In genomic region chr14:31269456-31270100, GRCm38 (mm10) we compare ENCODE assay signal across 9 mouse cellular contexts. TPM values are rescaled to one million over a fixed set of nuclear protein-coding genes. Genes with fewer than 3 reads are reported as not detected.
DNase-seq lines count a peak whose midpoint lies in the region; ATAC-seq and TF ChIP-seq lines count a peak whose summit lies in the region.
"Had no signal": no experiment of that assay in that cellular context is flagged by ENCODE, and none has a peak within 500 bp of the region (broad histone marks: within the 10 kb centered on the region; RNA-seq: fewer than 3 reads in every experiment).

No protein-coding gene starts in this region.

- peak overlapping the region; percentile 26 for H3K9ac ChIP-seq in heart, embryonic 12.5 days
- H3K9ac ChIP-seq in embryonic facial prominence, embryonic 14.5 days (ENCODE audit: low read depth, low read length), result peak overlapping the region; percentile 60
- H3K9ac ChIP-seq in limb, embryonic 12.5 days (replicated peaks), result peak overlapping the region; percentile 53
- peak overlapping the region; percentile 30 for H3K9ac ChIP-seq in midbrain, embryonic 13.5 days (replicated peaks)

- H3K4me1 ChIP-seq in heart, embryonic 12.5 days (replicated peaks), result peaks cover 10% of the 10 kb centered on the region; the same call in 1 of the 2 replicates
- H3K4me1 ChIP-seq in embryonic facial prominence, embryonic 14.5 days (ENCODE audit: control insufficient read depth, insufficient read depth, low read length), result peaks cover 14% of the 10 kb centered on the region
- peaks cover 19% of the 10 kb centered on the region for H3K4me1 ChIP-seq in limb, embryonic 12.5 days (replicated peaks)
- H3K4me1 ChIP-seq in midbrain, embryonic 13.5 days (replicated peaks), result peaks cover 29% of the 10 kb centered on the region
- peaks cover 6% of the 10 kb centered on the region for H3K4me1 ChIP-seq in testis, adult 2 months (ENCODE audit: control insufficient read depth, insufficient read depth, low read length)

- H3K36me3 ChIP-seq in heart, embryonic 12.5 days, result no peaks in the 10 kb centered on the region
- no peaks in the 10 kb centered on the region for H3K36me3 ChIP-seq in embryonic facial prominence, embryonic 14.5 days (ENCODE audit: control insufficient read depth, insufficient read depth, low read length)
- H3K36me3 ChIP-seq in limb, embryonic 12.5 days, result no peaks in the 10 kb centered on the region
- H3K36me3 ChIP-seq in midbrain, embryonic 13.5 days, result no peaks in the 10 kb centered on the region; the same call in 1 of the 2 replicates
- H3K36me3 ChIP-seq in testis, adult 2 months (ENCODE audit: control insufficient read depth, insufficient read depth, low read length), result no peaks in the 10 kb centered on the region; the same call in none of the 2 replicates

- no peaks in the 10 kb centered on the region for H3K9me3 ChIP-seq in heart, embryonic 12.5 days (replicated peaks)
- H3K9me3 ChIP-seq in embryonic facial prominence, embryonic 14.5 days (ENCODE audit: control insufficient read depth, low read length), result no peaks in the 10 kb centered on the region
- H3K9me3 ChIP-seq in limb, embryonic 12.5 days, result no peaks in the 10 kb centered on the region
- no peaks in the 10 kb centered on the region for H3K9me3 ChIP-seq in midbrain, embryonic 13.5 days

- H3K27ac ChIP-seq in heart, embryonic 12.5 days (ENCODE audit: poor library complexity, severe bottlenecking), result no peak overlapping the region
- H3K27ac ChIP-seq in embryonic facial prominence, embryonic 14.5 days (replicated peaks; ENCODE audit: low read depth, low read length), result peak overlapping the region; percentile 42
- H3K27ac ChIP-seq in limb, embryonic 12.5 days, result peak overlapping the region; percentile 67
- H3K27ac ChIP-seq in midbrain, embryonic 13.5 days, result peak overlapping the region; percentile 83
- H3K27ac ChIP-seq in testis, adult 2 months (ENCODE audit: control insufficient read depth, insufficient read depth, low read depth, low read length), result no peak overlapping the region

- TF ChIP-seq POLR2A in testis, adult 2 months (IDR thresholded peaks at IDR 0.05; ENCODE audit: control insufficient read depth, low read depth, low read length), result no peak

- peaks cover 20% of the 10 kb centered on the region for H3K27me3 ChIP-seq in heart, embryonic 12.5 days (replicated peaks)
- no peaks in the 10 kb centered on the region for H3K27me3 ChIP-seq in embryonic facial prominence, embryonic 14.5 days (replicated peaks; ENCODE audit: control insufficient read depth, insufficient read depth, low read length)
- H3K27me3 ChIP-seq in limb, embryonic 12.5 days, result no peaks in the 10 kb centered on the region
- H3K27me3 ChIP-seq in midbrain, embryonic 13.5 days, result no peaks in the 10 kb centered on the region
- H3K27me3 ChIP-seq in testis, adult 2 months (ENCODE audit: control insufficient read depth, insufficient read depth, low read length), result no peaks in the 10 kb centered on the region
- H3K27me3 ChIP-seq: Patski had no signal

- peak overlapping the region; percentile 35 for H3K4me3 ChIP-seq in heart, embryonic 12.5 days
- H3K4me3 ChIP-seq in embryonic facial prominence, embryonic 14.5 days (ENCODE audit: low read depth, low read length), result peak overlapping the region; percentile 33
- H3K4me3 ChIP-seq in limb, embryonic 12.5 days (replicated peaks), result peak overlapping the region; percentile 42
- peak overlapping the region; percentile 27 for H3K4me3 ChIP-seq in midbrain, embryonic 13.5 days (replicated peaks)
- H3K4me3 ChIP-seq in testis, adult 2 months (ENCODE audit: control insufficient read depth, low read depth, low read length), result peak overlapping the region; percentile 6; the same call in 1 of the 2 replicates

- H3K4me2 ChIP-seq in heart, embryonic 12.5 days, result peak overlapping the region; percentile 66
- H3K4me2 ChIP-seq in embryonic facial prominence, embryonic 14.5 days (ENCODE audit: low read depth, low read length), result peak overlapping the region; percentile 61
- peak overlapping the region; percentile 59 for H3K4me2 ChIP-seq in limb, embryonic 12.5 days
- H3K4me2 ChIP-seq in midbrain, embryonic 13.5 days (replicated peaks), result peak overlapping the region; percentile 50

- no peak for DNase-seq in heart, adult 18-20 months
- peak; percentile 93 for DNase-seq in embryonic facial prominence, embryonic 14.5 days (ENCODE audit: low spot score)
- DNase-seq in hindlimb bud, embryonic 11.5 days (ENCODE audit: extremely low spot score, low read depth, low spot score), result peak; percentile 44
- DNase-seq in c-Kit-positive CD71-positive TER-119-positive erythroid progenitor cells, embryonic 14.5 days (ENCODE audit: low spot score), result no peak

- ATAC-seq in heart, embryonic 12.5 days (ENCODE audit: insufficient number of reproducible peaks, low FRiP score), result peak; percentile 72
- peak; percentile 92 for ATAC-seq in embryonic facial prominence, embryonic 14.5 days (ENCODE audit: low read depth)
- ATAC-seq in limb, embryonic 12.5 days (ENCODE audit: insufficient number of reproducible peaks, insufficient read depth, low FRiP score, low TSS enrichment, low read depth), result peak; percentile 91
- peak; percentile 57 for ATAC-seq in midbrain, embryonic 13.5 days
- ATAC-seq: Patski had no signal

- 15% methylated on average over 28 of the region's 28 CpGs for WGBS in heart, embryonic 12.5 days
- 15% methylated on average over 27 of the region's 28 CpGs for WGBS in embryonic facial prominence, embryonic 14.5 days
- 14% methylated on average over 28 of the region's 28 CpGs for WGBS in limb, embryonic 12.5 days
- WGBS in midbrain, embryonic 13.5 days, result 14% methylated on average over 28 of the region's 28 CpGs

- no peak for TF ChIP-seq CTCF in testis, adult 2 months (IDR thresholded peaks at IDR 0.05; ENCODE audit: control insufficient read depth, insufficient read depth, insufficient replicate concordance, low read depth, low read length)

RNA-seq across cellular contexts. Expression of gene Bap1, which starts 18.3 kb away (rescaled TPM):
- polyA plus RNA-seq in heart, embryonic 12.5 days (2016; fragmentation: Nextera tagmentation; extraction: Ambion mirVana), result 59.7 and 65.0 TPM in 2 replicates
- 10 to 100 TPM; 42.4 to 45.3 TPM for total RNA-seq in heart, adult 18-20 months (2021)
- polyA plus RNA-seq in embryonic facial prominence, embryonic 14.5 days (2014; fragmentation: Nextera tagmentation; extraction: Ambion mirVana), result 60.7 and 69.6 TPM in 2 replicates
- 106 and 118 TPM in 2 replicates for polyA plus RNA-seq in limb, embryonic 12.5 days (2016; fragmentation: Nextera tagmentation; extraction: Ambion mirVana)
- polyA plus RNA-seq in midbrain, embryonic 13.5 days (2015; fragmentation: Nextera tagmentation; extraction: Ambion mirVana), result 127 and 133 TPM in 2 replicates
- polyA plus RNA-seq in testis, adult 2 months (2012; rRNA removed), result 84.1 and 84.7 TPM in 2 replicates

RNA-seq across cellular contexts. Expression of gene Phf7, which starts 18.5 kb away (rescaled TPM):
- 8.1 and 11.6 TPM in 2 replicates for polyA plus RNA-seq in heart, embryonic 12.5 days (2016; fragmentation: Nextera tagmentation; extraction: Ambion mirVana)
- 1 to 10 TPM; 4.2 to 5.1 TPM for total RNA-seq in heart, adult 18-20 months (2021)
- 10.0 and 12.8 TPM in 2 replicates for polyA plus RNA-seq in embryonic facial prominence, embryonic 14.5 days (2014; fragmentation: Nextera tagmentation; extraction: Ambion mirVana)
- 13.5 and 14.1 TPM in 2 replicates for polyA plus RNA-seq in limb, embryonic 12.5 days (2016; fragmentation: Nextera tagmentation; extraction: Ambion mirVana)
- 12.7 and 13.2 TPM in 2 replicates for polyA plus RNA-seq in midbrain, embryonic 13.5 days (2015; fragmentation: Nextera tagmentation; extraction: Ambion mirVana)
- polyA plus RNA-seq in testis, adult 2 months (2012; rRNA removed), result 1,194 and 1,232 TPM in 2 replicates

RNA-seq across cellular contexts. Expression of gene Sema3g, which starts 51.9 kb away (rescaled TPM):
- polyA plus RNA-seq in heart, embryonic 12.5 days (2016; fragmentation: Nextera tagmentation; extraction: Ambion mirVana), result 0.34 and 0.50 TPM in 2 replicates
- 10 to 100 TPM; 13.5 to 15.7 TPM for total RNA-seq in heart, adult 18-20 months (2021)
- polyA plus RNA-seq in embryonic facial prominence, embryonic 14.5 days (2014; fragmentation: Nextera tagmentation; extraction: Ambion mirVana), result 0.51 and 0.54 TPM in 2 replicates
- 0.58 and 0.84 TPM in 2 replicates for polyA plus RNA-seq in limb, embryonic 12.5 days (2016; fragmentation: Nextera tagmentation; extraction: Ambion mirVana)
- polyA plus RNA-seq in midbrain, embryonic 13.5 days (2015; fragmentation: Nextera tagmentation; extraction: Ambion mirVana), result 0.76 and 0.83 TPM in 2 replicates
- 0.65 and 0.79 TPM in 2 replicates for polyA plus RNA-seq in testis, adult 2 months (2012; rRNA removed)

RNA-seq across cellular contexts. Expression of gene Nisch, which starts 52.8 kb away (rescaled TPM):
- 446 and 471 TPM in 2 replicates for polyA plus RNA-seq in heart, embryonic 12.5 days (2016; fragmentation: Nextera tagmentation; extraction: Ambion mirVana)
- total RNA-seq in heart, adult 18-20 months (2021), result 100 to 1,000 TPM; 118 to 119 TPM
- 296 and 339 TPM in 2 replicates for polyA plus RNA-seq in embryonic facial prominence, embryonic 14.5 days (2014; fragmentation: Nextera tagmentation; extraction: Ambion mirVana)
- polyA plus RNA-seq in limb, embryonic 12.5 days (2016; fragmentation: Nextera tagmentation; extraction: Ambion mirVana), result 507 and 522 TPM in 2 replicates
- polyA plus RNA-seq in midbrain, embryonic 13.5 days (2015; fragmentation: Nextera tagmentation; extraction: Ambion mirVana), result 354 and 385 TPM in 2 replicates
- 62.1 and 63.8 TPM in 2 replicates for polyA plus RNA-seq in testis, adult 2 months (2012; rRNA removed)

RNA-seq across cellular contexts. Expression of gene Dnah1, which starts 54.1 kb away (rescaled TPM):
- polyA plus RNA-seq in heart, embryonic 12.5 days (2016; fragmentation: Nextera tagmentation; extraction: Ambion mirVana), result 1.3 and 1.5 TPM in 2 replicates
- under 1 TPM; 0.02 to 0.23 TPM for total RNA-seq in heart, adult 18-20 months (2021)
- polyA plus RNA-seq in embryonic facial prominence, embryonic 14.5 days (2014; fragmentation: Nextera tagmentation; extraction: Ambion mirVana), result 5.9 and 7.6 TPM in 2 replicates
- 7.7 and 9.1 TPM in 2 replicates for polyA plus RNA-seq in limb, embryonic 12.5 days (2016; fragmentation: Nextera tagmentation; extraction: Ambion mirVana)
- 5.0 and 5.3 TPM in 2 replicates for polyA plus RNA-seq in midbrain, embryonic 13.5 days (2015; fragmentation: Nextera tagmentation; extraction: Ambion mirVana)
- polyA plus RNA-seq in testis, adult 2 months (2012; rRNA removed), result 54.0 and 54.2 TPM in 2 replicates

Comparison
In these comparisons a context has a peak if more than half of its experiments do, and no peak if none do; other contexts are left out.
1. H3K27ac ChIP-seq: peak in embryonic facial prominence, embryonic 14.5 days (single experiment), limb, embryonic 12.5 days (single experiment) and midbrain, embryonic 13.5 days (single experiment); none in heart, embryonic 12.5 days (single experiment) and testis, adult 2 months (single experiment).
2. DNase-seq: peak in embryonic facial prominence, embryonic 14.5 days (single experiment) and hindlimb bud, embryonic 11.5 days (single experiment); none in heart, adult 18-20 months (0 of 2) and c-Kit-positive CD71-positive TER-119-positive erythroid progenitor cells, embryonic 14.5 days (single experiment).
3. RNA of gene Phf7, which starts 18.5 kb away (polyA plus RNA-seq): 1,194 to 1,232 TPM in testis, adult 2 months; 13.5 to 14.1 TPM in limb, embryonic 12.5 days, 12.7 to 13.2 TPM in midbrain, embryonic 13.5 days, 10.0 to 12.8 TPM in embryonic facial prominence, embryonic 14.5 days and 8.1 to 11.6 TPM in heart, embryonic 12.5 days; every median in the first group is over 10 times any median in the second.
4. Peak in every context shown above with its lines, with median percentiles within 50 percentile points of each other: ATAC-seq, H3K4me2 ChIP-seq, H3K4me3 ChIP-seq and H3K9ac ChIP-seq.